Mouse (Mus musculus) lung, embryonic 14.5 days (tissue): Measurements from ENCODE around the gene Frmd4a. TPM values are rescaled to one million over a fixed set of nuclear protein-coding genes. Genes with fewer than 3 reads are reported as not detected.

Experiments
- ATAC-seq: fragments of 200-750 bp; cut with Nextera tagmentation; 2 replicates; pipeline ENCODE4 v1.8.0; 2017; ENCODE audit warnings: mild to moderate bottlenecking, moderate TSS enrichment, moderate library complexity; ENCODE audit not compliant: insufficient read depth
- DNase-seq: peaks from one replicate; pipeline ENCODE4 v3.0.0-alpha.2; 2015
- H3K27ac ChIP-seq: fragments of 300-500 bp; sonication (generic); 2 replicates; pipeline ENCODE4 v1.5.1; 2014; ENCODE audit warnings: low read depth, mild to moderate bottlenecking, moderate library complexity
- H3K27me3 ChIP-seq: fragments of 300-500 bp; sonication (generic); 2 replicates; pipeline ENCODE4 v1.6.1; 2014; ENCODE audit warnings: low read length, control low read depth; ENCODE audit not compliant: insufficient read depth
- H3K36me3 ChIP-seq: fragments of 300-500 bp; sonication (generic); 2 replicates; pipeline ENCODE4 v1.6.1; 2014; ENCODE audit warnings: control low read depth; ENCODE audit not compliant: insufficient read depth
- H3K4me1 ChIP-seq: fragments of 300-500 bp; sonication (generic); 2 replicates; pipeline ENCODE4 v1.6.1; 2014; ENCODE audit warnings: antibody characterized with exemption, control low read depth; ENCODE audit not compliant: insufficient read depth
- H3K4me2 ChIP-seq: fragments of 300-500 bp; sonication (generic); 2 replicates; pipeline ENCODE4 v1.6.1; 2014; ENCODE audit warnings: mild to moderate bottlenecking
- H3K4me3 ChIP-seq: fragments of 300-500 bp; sonication (generic); 2 replicates; pipeline ENCODE4 v1.5.1; 2014; ENCODE audit warnings: low read depth, low read length
- H3K9ac ChIP-seq: fragments of 300-500 bp; sonication (generic); 2 replicates; pipeline ENCODE4 v1.6.1; 2014
- H3K9me3 ChIP-seq: fragments of 300-500 bp; sonication (generic); 2 replicates; pipeline ENCODE4 v1.6.1; 2016; ENCODE audit warnings: low read depth, low read length, control low read depth
- CTCF ChIP-seq: IDR thresholded peaks from 2 replicates; pipeline ENCODE4 v1.5.1; 2016; ENCODE audit warnings: antibody characterized with exemption, low read depth
- WGBS: fragments of 180-500 bp; shearing (Covaris S2); extraction: QIAGEN DNeasy Blood & Tissue Kit; methylation state at CpG from one replicate; pipeline ENCODE4 v1.1.7; 2014; 5-methylcytosine and 5-hydroxymethylcytosine counted together
- polyA plus RNA-seq: library from polyadenylated mRNA; unstranded; fragments of >200 nt; fragmentation: Nextera tagmentation; extraction: Ambion mirVana; gene quantifications from 2 replicates; pipeline ENCODE4 v1.2.1, GENCODE M21; 2014

The Frmd4a gene
- polyA plus RNA-seq, 1 experiment from 2014 or later: 37.1 TPM

GRCm38 (mm10) chr2:4592666-4593065, 575.1 kb downstream of the Frmd4a start:
- Histone ChIP-seq H3K27ac (peak overlapping the region; percentile 30; the same call in 1 of the 2 replicates), H3K4me1 (peaks cover 2% of the 10 kb centered on the region; the same call in 1 of the 2 replicates), H3K4me3 (no peak overlapping the region), H3K9ac (no peak overlapping the region), H3K9me3 (no peaks in the 10 kb centered on the region), H3K36me3 (peaks cover 95% of the 10 kb centered on the region), H3K27me3 (no peaks in the 10 kb centered on the region), H3K4me2 (no peak overlapping the region)
- no peak for ATAC-seq
- no peak for TF ChIP-seq CTCF
- no peak for DNase-seq
- WGBS: 79% methylated on average over 7 of the region's 7 CpGs

GRCm38 (mm10) chr2:4593433-4593832, 575.9 kb downstream of the Frmd4a start:
- ATAC-seq (peak; percentile 76), DNase-seq (peak; percentile 88)
- H3K4me1 ChIP-seq: no peaks in the 10 kb centered on the region
- no peaks in the 10 kb centered on the region for H3K27me3 ChIP-seq
- 26% methylated on average over 9 of the region's 9 CpGs for WGBS
- H3K27ac ChIP-seq: peak overlapping the region; percentile 30; the same call in 1 of the 2 replicates
- no peak for TF ChIP-seq CTCF
- no peak overlapping the region for H3K9ac ChIP-seq
- peaks cover 95% of the 10 kb centered on the region for H3K36me3 ChIP-seq
- no peaks in the 10 kb centered on the region for H3K9me3 ChIP-seq
- H3K4me2 ChIP-seq: no peak overlapping the region
- no peak overlapping the region for H3K4me3 ChIP-seq

GRCm38 (mm10) chr2:4593878-4594387, 576.4 kb downstream of the Frmd4a start:
- no peaks in the 10 kb centered on the region for H3K9me3 ChIP-seq
- H3K4me3 ChIP-seq: no peak overlapping the region
- DNase-seq (no peak), ATAC-seq (0 out of 2 replicates have a peak, but pooled peaks have one; percentile 8)
- no peak overlapping the region for H3K27ac ChIP-seq
- no peak overlapping the region for H3K4me2 ChIP-seq
- H3K27me3 ChIP-seq: no peaks in the 10 kb centered on the region
- WGBS: 90% methylated on average over 3 of the region's 3 CpGs
- peaks cover 93% of the 10 kb centered on the region for H3K36me3 ChIP-seq
- no peak overlapping the region for H3K9ac ChIP-seq
- no peak for TF ChIP-seq CTCF
- no peaks in the 10 kb centered on the region for H3K4me1 ChIP-seq

GRCm38 (mm10) chr2:4596992-4597391, 579.5 kb downstream of the Frmd4a start:
- Histone ChIP-seq H3K9me3 (no peaks in the 10 kb centered on the region), H3K27me3 (no peaks in the 10 kb centered on the region), H3K36me3 (peaks cover 85% of the 10 kb centered on the region), H3K9ac (no peak overlapping the region), H3K27ac (no peak overlapping the region), H3K4me3 (no peak overlapping the region), H3K4me1 (no peaks in the 10 kb centered on the region), H3K4me2 (no peak overlapping the region)
- DNase-seq (no peak), ATAC-seq (no peak)
- TF ChIP-seq CTCF: no peak
- WGBS: 86% methylated on average over 7 of the region's 7 CpGs

GRCm38 (mm10) chr2:4601034-4601890, 583.7 kb downstream of the Frmd4a start:
- no peak overlapping the region for H3K4me3 ChIP-seq
- no peak overlapping the region for H3K9ac ChIP-seq
- H3K27me3 ChIP-seq: no peaks in the 10 kb centered on the region
- H3K4me1 ChIP-seq: no peaks in the 10 kb centered on the region
- H3K4me2 ChIP-seq: no peak overlapping the region
- TF ChIP-seq CTCF: peak; percentile 84
- ATAC-seq: peak; percentile 38; the same call in 1 of the 2 replicates
- peak; percentile 86 for DNase-seq
- peaks cover 85% of the 10 kb centered on the region for H3K36me3 ChIP-seq
- 43% methylated on average over 15 of the region's 15 CpGs for WGBS
- H3K9me3 ChIP-seq: no peaks in the 10 kb centered on the region
- peak overlapping the region; percentile 58; the same call in 1 of the 2 replicates for H3K27ac ChIP-seq

GRCm38 (mm10) chr2:4603361-4603945, 585.9 kb downstream of the Frmd4a start:
- 83% methylated on average over 33 of the region's 33 CpGs for WGBS
- H3K9ac ChIP-seq: no peak overlapping the region
- no peak for TF ChIP-seq CTCF
- H3K9me3 ChIP-seq: no peaks in the 10 kb centered on the region
- H3K4me3 ChIP-seq: no peak overlapping the region
- no peak for DNase-seq
- no peak overlapping the region for H3K27ac ChIP-seq
- H3K27me3 ChIP-seq: no peaks in the 10 kb centered on the region
- ATAC-seq: no peak
- peaks cover 87% of the 10 kb centered on the region for H3K36me3 ChIP-seq
- H3K4me2 ChIP-seq: no peak overlapping the region
- no peaks in the 10 kb centered on the region for H3K4me1 ChIP-seq

GRCm38 (mm10) chr2:4606559-4606958, 589.0 kb downstream of the Frmd4a start:
- ATAC-seq: no peak
- DNase-seq: no peak

More at GRCm38 (mm10) chr2:4606559-4606958, 589.0 kb downstream of the Frmd4a start:
- Histone ChIP-seq H3K4me1 (no peaks in the 10 kb centered on the region), H3K36me3 (peaks cover 98% of the 10 kb centered on the region), H3K9me3 (no peaks in the 10 kb centered on the region), H3K9ac (no peak overlapping the region), H3K27me3 (no peaks in the 10 kb centered on the region), H3K27ac (no peak overlapping the region), H3K4me3 (no peak overlapping the region), H3K4me2 (no peak overlapping the region)
- 88% methylated on average over 3 of the region's 3 CpGs for WGBS
- no peak for TF ChIP-seq CTCF
